Mouse (Mus musculus) bone marrow macrophage, adult 2 months (primary cell): ENCODE data around the gene Agap1. TPM values are rescaled to one million over a fixed set of nuclear protein-coding genes. Genes with fewer than 3 reads are reported as not detected.

Experiments used
- H3K27ac ChIP-seq: 2 replicates; pipeline ENCODE4 v1.5.1; 2012; ENCODE audit warnings: low read depth, low read length; ENCODE audit not compliant: insufficient read depth
- H3K4me1 ChIP-seq: 2 replicates; pipeline ENCODE4 v1.6.1; 2012; ENCODE audit warnings: low read length; ENCODE audit not compliant: control insufficient read depth, insufficient read depth
- H3K4me3 ChIP-seq: 2 replicates; pipeline ENCODE4 v1.5.1; 2012; ENCODE audit warnings: mild to moderate bottlenecking, low read length, moderate library complexity; ENCODE audit not compliant: insufficient read depth
- CTCF ChIP-seq: IDR thresholded peaks from 2 replicates; pipeline ENCODE4 v1.5.1; 2012; ENCODE audit warnings: low read depth, mild to moderate bottlenecking, low read length, moderate library complexity
- POLR2A ChIP-seq: IDR thresholded peaks from 2 replicates; pipeline ENCODE4 v1.6.1; 2012; ENCODE audit warnings: mild to moderate bottlenecking, low read depth, low read length, borderline replicate concordance
- polyA plus RNA-seq: library from polyadenylated mRNA; stranded (reverse); fragments of >200 nt; gene quantifications from 2 replicates; pipeline ENCODE4 v1.2.4, GENCODE M21; 2012; ENCODE audit not compliant: missing spikeins, insufficient read depth, insufficient read length

The Agap1 gene
- polyA plus RNA-seq, 1 experiment: 14.8 TPM

DNA sequence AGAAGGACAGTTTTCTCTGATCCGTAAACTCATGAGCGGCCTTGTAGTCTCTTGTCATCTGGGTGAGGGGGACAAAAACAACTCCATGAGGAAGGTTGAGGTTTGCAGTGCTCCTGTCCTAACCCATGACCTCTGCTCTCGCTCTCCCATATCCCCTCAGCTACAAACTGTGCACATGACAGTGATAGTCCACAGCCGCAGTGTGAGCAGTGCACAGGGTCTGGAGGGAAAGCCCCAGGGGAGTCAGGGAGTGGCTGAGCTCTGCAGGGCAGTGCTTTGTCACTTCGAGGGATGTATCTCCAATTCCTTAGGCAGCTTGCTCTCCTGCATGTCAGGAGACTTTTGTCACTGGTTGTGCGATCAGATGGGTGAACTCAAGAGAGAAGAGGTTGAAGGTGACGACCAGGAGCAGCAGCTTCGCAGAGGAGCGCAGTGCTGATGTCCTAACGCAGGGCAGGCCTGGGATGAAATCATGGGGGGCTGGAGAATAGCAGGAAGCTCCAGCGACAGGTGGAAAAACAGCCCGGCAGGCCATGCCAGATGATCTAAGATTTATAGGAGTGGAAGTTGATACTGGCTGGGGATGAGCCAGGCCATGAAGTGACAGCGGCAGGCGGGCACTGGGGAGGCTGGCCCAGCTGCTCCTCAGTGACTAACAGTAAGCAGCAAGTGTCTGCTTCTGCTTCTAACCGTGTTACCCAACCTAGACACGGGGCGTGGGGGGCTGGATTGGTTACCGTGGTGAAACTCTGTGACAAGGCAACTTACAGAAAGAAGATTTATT, 83.7 kb downstream of the Agap1 start:
- TF ChIP-seq CTCF (no peak), POLR2A (no peak)
- no peaks in the 10 kb centered on the region for H3K4me1 ChIP-seq
- H3K4me3 ChIP-seq: no peak overlapping the region
- no peak overlapping the region for H3K27ac ChIP-seq

DNA sequence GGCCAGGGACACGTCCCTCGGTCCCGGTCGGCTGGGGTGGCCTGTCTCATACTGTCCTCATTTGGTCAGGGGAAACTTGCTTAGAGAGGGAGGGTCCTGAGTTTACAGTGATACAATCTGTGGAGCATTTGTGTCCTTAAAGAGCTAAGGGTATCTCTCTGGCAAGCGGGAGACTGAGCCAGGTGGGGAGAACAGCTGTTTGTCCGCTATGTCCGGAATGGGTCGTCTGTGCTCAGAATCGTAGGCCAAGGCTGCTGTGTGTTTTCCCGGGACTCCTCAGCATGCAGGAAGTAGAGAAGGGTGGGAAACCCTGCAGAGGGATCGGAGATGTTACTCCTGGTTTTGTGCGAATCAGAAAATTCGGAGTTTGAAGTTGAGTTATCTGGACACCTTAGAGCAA, 84.5 kb downstream of the Agap1 start:
- H3K4me1 ChIP-seq: no peaks in the 10 kb centered on the region
- no peak overlapping the region for H3K27ac ChIP-seq
- TF ChIP-seq POLR2A (no peak), CTCF (no peak)
- no peak overlapping the region for H3K4me3 ChIP-seq

DNA sequence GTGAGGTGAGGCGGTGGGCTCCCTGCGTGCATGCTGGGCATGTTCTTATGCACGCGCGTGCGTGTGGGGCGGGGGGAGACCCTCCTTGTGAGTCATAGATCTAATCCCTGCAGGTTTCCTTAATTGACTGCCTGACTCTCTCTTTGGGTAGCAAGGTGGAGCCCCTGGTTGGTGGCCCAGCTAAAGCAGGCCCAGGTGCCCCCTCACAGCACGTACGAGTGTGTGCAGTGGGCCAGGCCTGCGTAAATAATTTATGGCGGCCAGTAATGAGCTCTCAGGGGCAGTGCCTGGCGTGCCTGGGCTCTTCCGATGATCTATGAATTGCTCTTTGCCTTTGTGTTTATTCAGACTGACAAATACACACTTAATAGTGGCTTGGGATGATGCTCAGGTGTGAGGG, 86.5 kb downstream of the Agap1 start:
- TF ChIP-seq POLR2A (no peak), CTCF (no peak)
- Histone ChIP-seq H3K4me1 (no peaks in the 10 kb centered on the region), H3K27ac (no peak overlapping the region), H3K4me3 (no peak overlapping the region)

DNA sequence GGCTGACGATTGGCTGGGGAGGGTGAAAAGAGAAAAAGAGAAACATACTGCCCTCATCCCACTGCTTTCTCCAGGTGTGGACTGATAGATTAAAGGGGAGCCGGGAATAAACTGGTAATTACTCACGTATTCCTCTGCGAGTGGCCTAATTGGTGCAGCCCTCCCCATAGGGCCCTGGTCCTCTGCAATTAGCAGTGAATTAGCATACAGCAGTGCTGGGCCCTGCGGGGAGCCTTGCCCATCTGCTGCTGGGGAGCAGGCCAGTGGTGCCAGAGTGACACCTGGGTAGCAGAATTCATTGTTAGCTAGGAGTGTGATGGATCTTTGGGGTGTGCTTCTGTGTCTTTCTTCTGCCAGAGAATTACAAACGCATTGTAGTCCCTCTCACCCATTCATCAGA, 87.9 kb downstream of the Agap1 start:
- TF ChIP-seq CTCF (no peak), POLR2A (no peak)
- H3K4me3 ChIP-seq: no peak overlapping the region
- H3K27ac ChIP-seq: no peak overlapping the region
- H3K4me1 ChIP-seq: no peaks in the 10 kb centered on the region

GRCm38 (mm10) chr1:89543312-89543711, 88.7 kb downstream of the Agap1 start:
- Histone ChIP-seq H3K4me3 (no peak overlapping the region), H3K27ac (no peak overlapping the region), H3K4me1 (no peaks in the 10 kb centered on the region)
- TF ChIP-seq CTCF (no peak), POLR2A (no peak)

GRCm38 (mm10) chr1:89544094-89544493, 89.5 kb downstream of the Agap1 start:
- no peaks in the 10 kb centered on the region for H3K4me1 ChIP-seq
- no peak overlapping the region for H3K4me3 ChIP-seq
- TF ChIP-seq POLR2A: no peak
- TF ChIP-seq CTCF: no peak
- H3K27ac ChIP-seq: no peak overlapping the region

- Histone ChIP-seq H3K4me1 (no peaks in the 10 kb centered on the region), H3K27ac (no peak overlapping the region), H3K4me3 (no peak overlapping the region)
- TF ChIP-seq POLR2A (no peak), CTCF (no peak)
Measured at GRCm38 (mm10) chr1:89545099-89545498, 90.5 kb downstream of the Agap1 start.

DNA sequence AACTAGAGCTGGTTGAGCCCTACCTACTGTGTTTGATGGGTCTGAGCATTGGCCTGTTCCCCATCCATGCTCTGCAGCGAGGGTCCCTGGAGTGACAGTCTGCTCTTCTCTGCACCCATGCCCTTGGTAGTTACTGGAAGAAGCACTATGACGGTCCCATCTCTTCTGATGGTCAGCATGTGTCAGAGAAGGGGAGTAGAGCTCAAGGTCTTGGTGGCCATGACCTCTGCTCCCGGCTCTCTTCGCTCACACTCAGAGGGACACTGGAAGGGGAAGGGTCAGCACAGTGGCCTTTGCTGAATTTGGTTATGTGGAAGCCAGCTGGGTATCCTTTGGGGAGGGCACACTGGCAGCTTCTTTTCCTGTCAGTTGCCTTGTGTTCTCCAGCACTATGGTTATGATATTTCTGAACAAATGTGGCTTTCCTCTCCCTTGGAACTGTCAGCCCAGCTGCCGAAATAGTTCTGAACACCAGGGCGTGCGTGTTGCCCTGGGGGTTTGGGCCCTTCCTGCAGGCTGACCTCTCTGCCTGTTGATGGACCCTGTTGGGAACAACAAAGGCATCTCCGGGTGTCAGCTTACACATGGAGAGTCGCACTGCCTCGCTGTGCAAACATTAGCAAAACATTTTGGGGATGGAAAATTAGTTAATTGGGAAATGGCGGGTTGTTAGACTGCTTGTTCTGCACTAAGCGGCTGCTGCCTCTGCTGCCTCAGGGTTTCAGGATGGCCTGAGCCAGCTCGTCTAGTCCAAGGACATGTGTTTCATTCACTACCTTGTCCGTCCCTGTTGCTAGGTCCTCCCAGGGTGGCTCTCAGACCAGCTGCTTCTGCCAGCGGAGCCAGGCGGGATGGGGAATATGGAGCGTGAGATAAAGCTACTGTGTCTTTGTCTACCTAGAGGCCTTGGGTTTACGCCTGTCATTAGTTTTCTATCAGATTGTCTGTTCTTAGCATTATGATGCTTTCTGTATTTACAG, 93.2 kb downstream of the Agap1 start:
- H3K4me3 ChIP-seq: no peak overlapping the region
- TF ChIP-seq POLR2A: no peak
- TF ChIP-seq CTCF: no peak
- no peak overlapping the region for H3K27ac ChIP-seq
- H3K4me1 ChIP-seq: peaks cover 6% of the 10 kb centered on the region

- Histone ChIP-seq H3K4me1 (peaks cover 18% of the 10 kb centered on the region), H3K27ac (no peak overlapping the region), H3K4me3 (no peak overlapping the region)
- TF ChIP-seq POLR2A (no peak), CTCF (no peak)
Measured at GRCm38 (mm10) chr1:89550061-89550869, 95.7 kb downstream of the Agap1 start.

DNA sequence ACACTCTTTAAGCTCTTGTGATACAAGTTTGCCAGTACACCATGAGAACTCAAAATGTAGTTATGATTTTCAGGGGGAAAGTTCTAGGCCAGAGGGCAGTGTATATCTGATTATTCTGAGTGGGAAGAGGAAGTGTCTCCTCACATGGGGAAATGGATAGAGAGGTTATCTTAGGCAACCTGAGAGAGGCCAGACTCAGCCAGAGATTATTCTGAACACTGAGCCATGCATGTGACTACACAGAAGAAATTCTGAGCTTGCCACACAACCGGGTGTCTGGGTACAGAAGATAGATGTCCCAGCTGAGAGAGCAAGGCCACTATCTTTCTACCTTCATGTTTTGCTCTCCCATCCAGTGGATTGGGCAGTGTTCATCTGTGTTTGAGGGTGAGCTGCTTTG, 97.9 kb downstream of the Agap1 start:
- no peak overlapping the region for H3K4me3 ChIP-seq
- H3K4me1 ChIP-seq: peaks cover 32% of the 10 kb centered on the region
- no peak for TF ChIP-seq CTCF
- no peak for TF ChIP-seq POLR2A
- no peak overlapping the region for H3K27ac ChIP-seq
